Mouse (Mus musculus) spleen, postnatal 36 days (tissue): ENCODE measurements around the gene Tjp1.
A peak's percentile ranks its signal among the peaks of the same experiment; 100 is the strongest.

ENCODE experiments used
- DNase-seq, 2 experiments: peaks; one replicate each; pipeline ENCODE4 v3.0.0; 2022; ENCODE audit warnings: low spot score in 2 of 2, mixed read lengths in 1 of 2

The Tjp1 gene

GRCm38 (mm10) chr7:65388243-65389013 lies 139.2 kb downstream of the Tjp1 start:
- no peak for DNase-seq

- no peak for DNase-seq
Measured at GRCm38 (mm10) chr7:65387560-65388175, 139.9 kb downstream of the Tjp1 start.

GRCm38 (mm10) chr7:65384775-65385174 lies 142.8 kb downstream of the Tjp1 start:
- no peak for DNase-seq

DNA sequence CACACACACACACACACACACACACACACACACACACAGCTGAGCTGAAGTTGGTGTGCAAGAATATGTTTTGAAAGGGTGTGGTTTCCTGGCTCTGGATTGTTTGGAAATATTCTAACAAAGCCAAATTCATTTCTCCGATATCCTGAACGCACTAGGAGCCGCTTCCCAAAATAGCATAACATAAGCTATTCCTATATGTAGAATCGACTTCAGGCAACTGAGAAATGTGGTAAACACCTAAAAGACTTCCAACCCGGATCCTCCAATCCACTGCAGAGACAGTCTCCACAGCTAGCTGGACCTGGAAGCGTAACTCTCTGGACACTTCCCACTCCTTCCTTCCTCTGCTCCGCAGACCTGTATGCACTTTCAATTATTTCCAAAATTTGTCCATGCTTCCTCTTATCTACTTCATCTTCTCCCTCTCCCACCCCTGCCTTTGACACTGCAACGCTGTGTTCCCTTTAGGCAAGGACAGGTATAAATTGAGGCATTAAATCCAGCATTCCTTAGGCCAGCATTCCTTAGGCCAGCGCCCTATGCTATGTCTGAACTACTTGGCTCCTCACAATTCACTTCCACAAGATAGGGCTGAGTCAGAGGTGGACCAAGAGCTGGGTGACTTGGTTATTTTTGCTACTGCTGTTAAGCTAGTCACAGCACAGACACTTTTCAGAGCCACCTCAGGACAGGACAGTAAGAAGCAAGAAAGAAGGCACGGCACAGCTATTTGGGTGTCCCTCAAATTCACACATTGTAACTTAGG lies 144.9 kb downstream of the Tjp1 start:
- DNase-seq, result no peak

- DNase-seq, result no peak
Measured at GRCm38 (mm10) chr7:65381896-65382295, 145.7 kb downstream of the Tjp1 start.

GRCm38 (mm10) chr7:65380716-65381115 lies 146.9 kb downstream of the Tjp1 start:
- DNase-seq, result no peak

- DNase-seq, result no peak
Measured at GRCm38 (mm10) chr7:65378818-65379565, 148.6 kb downstream of the Tjp1 start.

DNA sequence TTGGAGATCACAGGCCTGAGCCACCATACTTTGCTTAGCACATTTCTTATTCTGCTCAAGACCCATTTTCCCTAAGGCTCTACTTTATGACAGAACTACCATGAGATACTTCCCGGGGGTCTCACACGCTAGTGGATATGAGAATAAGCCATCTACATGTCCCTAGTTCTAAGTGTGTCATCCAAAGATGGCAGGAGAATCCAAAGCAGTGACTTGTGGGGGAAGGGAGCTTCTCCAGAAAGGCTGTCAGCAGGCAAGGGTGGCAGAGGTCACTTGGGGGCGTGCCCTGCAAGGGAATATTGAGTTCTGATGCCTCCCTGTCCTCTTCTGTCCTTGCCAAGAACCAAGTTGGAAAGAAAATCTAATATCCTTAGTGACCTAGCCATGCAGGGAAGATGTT lies 150.1 kb downstream of the Tjp1 start:
- DNase-seq, result no peak

- no peak for DNase-seq
Measured at GRCm38 (mm10) chr7:65375621-65376020, 152.0 kb downstream of the Tjp1 start.

GRCm38 (mm10) chr7:65375176-65375575 lies 152.4 kb downstream of the Tjp1 start:
- DNase-seq, result no peak

DNA sequence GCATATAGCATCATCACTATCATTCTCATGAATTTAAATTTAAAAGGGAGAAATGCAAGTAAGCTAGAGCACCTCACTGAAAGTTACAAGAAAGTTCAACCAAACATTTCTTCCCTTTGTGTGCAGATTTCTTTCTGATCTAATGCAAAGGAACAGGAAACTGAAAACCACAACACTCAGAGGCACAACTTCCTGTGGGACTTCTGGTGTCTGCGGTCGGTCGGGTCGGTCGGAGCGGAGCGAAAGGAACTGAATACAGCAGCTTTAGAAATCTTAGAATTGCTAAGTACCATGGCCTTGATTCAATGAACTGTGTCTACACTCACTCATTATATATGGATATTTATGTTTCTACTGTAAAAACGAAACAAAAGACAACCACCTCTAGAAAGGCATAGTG lies 154.2 kb downstream of the Tjp1 start:
- DNase-seq, result peak; percentile 34 to 37

GRCm38 (mm10) chr7:65371765-65372164 lies 155.8 kb downstream of the Tjp1 start:
- no peak for DNase-seq

- peak; percentile 47 to 48 for DNase-seq
Measured at GRCm38 (mm10) chr7:65370787-65371616, 156.6 kb downstream of the Tjp1 start.

DNA sequence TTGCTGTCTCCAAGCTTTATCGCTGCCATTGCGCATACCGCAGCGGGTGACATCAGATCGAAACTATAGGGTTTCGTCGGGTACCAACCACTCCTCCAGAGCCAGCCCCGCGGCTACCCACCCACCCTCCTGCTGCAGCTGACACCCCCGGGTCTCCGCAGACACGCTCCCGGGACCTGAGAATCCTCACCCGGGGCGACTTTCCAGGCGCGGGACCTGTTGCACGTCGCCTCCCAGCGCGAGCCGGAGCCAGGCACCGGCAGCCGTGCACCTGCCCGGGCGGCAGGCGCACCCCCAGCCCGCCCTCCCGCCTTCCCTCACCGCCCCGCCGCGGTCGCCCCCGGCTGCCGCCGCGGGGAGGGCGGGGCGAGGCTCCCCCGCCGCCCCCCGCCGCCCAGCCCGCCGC lies 157.2 kb downstream of the Tjp1 start:
- no peak for DNase-seq

DNA sequence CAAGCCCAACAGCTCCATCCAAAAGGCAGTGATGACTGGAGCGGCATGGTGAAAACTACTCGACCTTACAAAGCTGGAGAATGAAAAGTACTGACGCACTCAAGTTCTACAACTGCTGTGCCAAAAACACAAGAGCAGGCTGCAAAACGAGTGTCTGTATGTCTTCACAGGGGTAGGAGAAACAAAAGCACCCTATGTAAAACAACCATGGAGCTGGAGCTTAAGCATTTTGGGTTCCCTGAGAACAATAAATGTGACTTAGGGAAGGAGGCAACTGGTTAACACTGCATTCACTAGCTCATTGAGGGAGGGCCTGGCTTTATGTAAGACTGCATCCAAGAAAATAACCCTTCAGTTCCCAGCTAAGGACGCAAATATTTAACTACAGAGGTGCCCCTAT lies 158.5 kb downstream of the Tjp1 start:
- DNase-seq, result no peak

DNA sequence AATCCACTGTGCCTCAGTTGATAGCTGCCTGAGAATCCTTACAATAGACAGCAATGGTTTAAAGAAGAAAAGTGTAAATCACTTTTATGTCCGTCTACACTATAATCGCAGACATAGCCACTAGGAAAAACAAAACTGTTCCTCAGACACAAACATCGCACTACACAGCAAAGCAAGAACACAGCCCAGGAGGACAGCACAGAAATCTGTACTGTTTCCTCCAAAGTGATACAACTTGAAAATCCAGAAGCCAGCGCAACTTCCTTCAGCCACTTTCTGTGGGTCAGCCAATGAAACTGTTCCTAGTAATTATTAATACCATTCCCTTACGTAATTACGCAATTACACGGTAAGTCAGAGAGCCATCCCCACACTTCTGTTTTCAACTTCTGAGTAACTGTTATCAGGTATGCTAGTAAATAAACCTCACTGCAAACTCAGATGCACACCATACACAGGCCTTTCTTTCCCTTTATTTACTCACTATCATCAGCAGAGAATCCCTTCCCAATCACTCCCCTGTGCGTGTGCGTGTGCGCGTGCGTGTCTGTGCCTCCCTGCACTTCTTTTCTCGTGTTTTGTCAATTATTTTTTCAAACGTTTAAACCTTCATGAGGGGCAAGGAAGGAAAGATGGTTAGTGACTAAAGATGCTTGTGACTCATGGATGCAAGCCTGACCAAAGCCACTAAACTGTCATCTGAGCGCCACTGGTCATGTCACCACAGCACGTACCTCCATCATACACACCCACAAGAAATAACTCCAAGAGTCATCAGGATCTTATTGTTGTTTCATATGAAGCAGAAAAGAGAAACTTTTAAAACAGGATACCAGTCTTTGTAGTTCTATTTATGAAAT lies 160.0 kb downstream of the Tjp1 start:
- DNase-seq, result no peak

DNA sequence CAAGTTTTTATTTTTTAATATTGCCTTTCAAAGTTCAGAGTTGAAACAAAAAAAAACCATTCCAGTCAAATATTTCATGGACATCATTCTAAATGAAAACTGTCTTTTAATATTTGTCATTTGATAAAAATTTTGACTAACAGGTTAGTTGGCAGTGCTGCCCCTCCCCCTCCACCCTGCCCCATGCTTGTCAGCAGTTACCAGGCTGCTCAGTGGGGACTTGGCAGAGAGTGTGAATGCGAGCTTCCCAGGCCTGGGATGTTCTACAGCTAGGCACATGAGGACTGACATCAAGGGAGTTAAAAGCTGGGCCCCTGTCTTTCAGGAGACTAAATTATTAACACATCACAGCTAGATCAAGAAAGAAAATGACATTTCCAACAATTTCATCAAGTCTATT lies 161.4 kb downstream of the Tjp1 start:
- DNase-seq, result no peak

DNA sequence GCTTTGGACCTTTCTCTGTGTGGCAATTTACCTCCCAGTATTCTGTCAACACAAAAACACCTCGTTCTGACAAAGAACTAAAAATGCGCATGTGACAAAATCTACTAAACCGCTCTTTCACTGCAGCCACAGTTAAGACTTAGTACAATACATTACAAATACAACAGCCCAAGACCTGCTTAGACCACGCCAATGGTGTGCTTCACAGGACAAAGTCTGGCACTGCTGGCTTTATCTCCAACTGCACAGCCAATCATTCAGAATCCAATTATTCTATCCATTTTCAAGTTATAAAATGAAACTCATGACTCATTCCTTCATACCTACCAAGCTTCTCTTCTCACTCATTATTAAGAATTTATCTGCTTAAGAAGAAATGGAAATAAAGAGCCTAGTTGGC lies 162.0 kb downstream of the Tjp1 start:
- DNase-seq, result no peak

GRCm38 (mm10) chr7:65360278-65360677 lies 167.3 kb downstream of the Tjp1 start:
- DNase-seq, result no peak

GRCm38 (mm10) chr7:65359774-65360173 lies 167.8 kb downstream of the Tjp1 start:
- no peak for DNase-seq
